Mouse (Mus musculus) limb, embryonic 14.5 days (tissue): ENCODE results near the gene Nrgn. TPM values are rescaled to one million over a fixed set of nuclear protein-coding genes. Genes with fewer than 3 reads are reported as not detected.

Source experiments
- ATAC-seq: fragments of 200-750 bp; cut with Nextera tagmentation; 2 replicates; pipeline ENCODE4 v1.8.0; 2017; ENCODE audit warnings: low read depth, moderate number of reproducible peaks, moderate TSS enrichment; ENCODE audit not compliant: low FRiP score
- DNase-seq: peaks from one replicate; pipeline ENCODE4 v3.0.0-alpha.2; 2015; ENCODE audit warnings: low spot score
- H3K27ac ChIP-seq: fragments of 300-500 bp; sonication (generic); replicated peaks from 2 replicates; pipeline ENCODE4 v1.5.1; 2014; ENCODE audit warnings: low read depth, mild to moderate bottlenecking, low read length, moderate library complexity, mixed read lengths
- H3K27me3 ChIP-seq: fragments of 300-500 bp; sonication (generic); 2 replicates; pipeline ENCODE4 v1.6.1; 2014; ENCODE audit warnings: low read length, mixed read lengths; ENCODE audit not compliant: control insufficient read depth, insufficient read depth
- H3K36me3 ChIP-seq: fragments of 300-500 bp; sonication (generic); 2 replicates; pipeline ENCODE4 v1.6.1; 2014; ENCODE audit warnings: mild to moderate bottlenecking, low read length, moderate library complexity, mixed read lengths; ENCODE audit not compliant: control insufficient read depth, insufficient read depth
- H3K4me1 ChIP-seq: fragments of 300-500 bp; sonication (generic); 2 replicates; pipeline ENCODE4 v1.6.1; 2014; ENCODE audit warnings: antibody characterized with exemption, low read length, mixed read lengths; ENCODE audit not compliant: control insufficient read depth, insufficient read depth
- H3K4me2 ChIP-seq: fragments of 300-500 bp; sonication (generic); replicated peaks from 2 replicates; pipeline ENCODE4 v1.6.1; 2014; ENCODE audit warnings: low read depth, mild to moderate bottlenecking, low read length, moderate library complexity; ENCODE audit not compliant: severe bottlenecking
- H3K4me3 ChIP-seq: fragments of 300-500 bp; sonication (generic); replicated peaks from 2 replicates; pipeline ENCODE4 v1.5.1; 2014; ENCODE audit warnings: low read length
- H3K9ac ChIP-seq: fragments of 300-500 bp; sonication (generic); 2 replicates; pipeline ENCODE4 v1.6.1; 2014; ENCODE audit warnings: mild to moderate bottlenecking, low read depth, low read length, moderate library complexity; ENCODE audit not compliant: severe bottlenecking
- H3K9me3 ChIP-seq: fragments of 300-500 bp; sonication (generic); 2 replicates; pipeline ENCODE4 v1.6.1; 2016; ENCODE audit warnings: low read length; ENCODE audit not compliant: control insufficient read depth
- POLR2A ChIP-seq: fragments of 200-500 bp; IDR thresholded peaks from 2 replicates; pipeline ENCODE4 v1.8.0; 2012; ENCODE audit warnings: inconsistent platforms, mild to moderate bottlenecking, moderate library complexity, borderline replicate concordance; ENCODE audit not compliant: insufficient read depth, insufficient read length; ENCODE audit errors: extremely low read depth
- WGBS: fragments of 180-500 bp; shearing (Covaris S2); extraction: QIAGEN DNeasy Blood & Tissue Kit; methylation state at CpG from one replicate; pipeline ENCODE4 v1.1.7; 2014; 5-methylcytosine and 5-hydroxymethylcytosine counted together
- polyA plus RNA-seq, 2 experiments: library from polyadenylated mRNA; depleted of rRNA in 1 of 2; stranded (reverse) in 1 of 2; unstranded in 1 of 2; fragments of >200 nt; fragmentation: Nextera tagmentation in 1 of 2; extraction: Ambion mirVana in 1 of 2; gene quantifications; 2 replicates each; pipeline versions ENCODE4 v1.2.1 to v1.2.3; 2012 to 2014

The Nrgn gene
- polyA plus RNA-seq (2012; rRNA removed): 17.7 and 26.1 TPM in 2 replicates
- polyA plus RNA-seq (2014; fragmentation: Nextera tagmentation; extraction: Ambion mirVana): 12.3 and 17.2 TPM in 2 replicates

GRCm38 (mm10) chr9:37552536-37553293, at the start of gene Nrgn:
Nrgn (minus strand) TSS chr9:37552904.
- Histone ChIP-seq H3K4me3 (peak within 1 kb of the TSS; percentile 40), H3K9me3 (no peaks in the 10 kb centered on the region), H3K27me3 (peaks cover 37% of the 10 kb centered on the region), H3K36me3 (no peaks in the 10 kb centered on the region), H3K27ac (no peak within 1 kb of the TSS), H3K4me1 (peaks cover 7% of the 10 kb centered on the region), H3K9ac (peak within 1 kb of the TSS; percentile 36; the same call in 1 of the 2 replicates), H3K4me2 (peak within 1 kb of the TSS; percentile 77)
- ATAC-seq (peak; percentile 97), DNase-seq (peak; percentile 84)
- TF ChIP-seq POLR2A: no peak
- WGBS: 4% methylated on average over 30 of the region's 31 CpGs

DNA sequence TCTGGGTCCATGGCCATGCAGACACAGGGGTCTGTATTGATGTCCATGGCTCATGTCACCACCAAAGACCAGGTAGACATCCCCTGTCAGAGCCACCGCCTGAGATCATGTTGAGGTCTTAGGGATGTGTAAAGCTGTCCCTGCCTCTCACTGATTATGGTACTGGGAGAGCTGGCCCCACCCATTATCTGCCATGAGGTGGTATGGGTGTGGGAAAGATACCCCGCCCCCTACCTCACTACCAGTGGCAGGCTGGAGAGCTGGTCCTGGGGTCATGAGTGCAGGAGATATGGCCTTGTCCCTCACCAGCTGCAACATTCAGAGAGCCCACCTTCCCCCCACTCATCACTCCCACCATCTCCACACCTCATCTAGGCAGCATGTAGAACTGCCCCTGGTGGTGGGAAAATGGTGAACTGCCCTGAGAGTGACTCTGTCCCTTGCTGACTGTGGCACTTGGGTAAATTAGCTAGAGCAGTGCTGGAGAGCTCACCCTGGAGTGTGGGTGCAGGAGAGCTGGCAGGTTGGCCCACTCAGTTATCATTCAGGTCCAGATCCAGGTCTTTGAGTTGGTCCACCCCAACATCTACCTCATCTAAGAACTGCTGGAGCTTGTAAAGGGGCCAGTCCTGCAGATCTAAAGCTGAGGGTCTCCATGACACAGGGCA, 48.0 kb upstream of the Nrgn start:
- no peak overlapping the region for H3K4me3 ChIP-seq
- H3K4me1 ChIP-seq: no peaks in the 10 kb centered on the region
- H3K4me2 ChIP-seq: no peak overlapping the region
- 85% methylated on average over 2 of the region's 2 CpGs for WGBS
- H3K27me3 ChIP-seq: no peaks in the 10 kb centered on the region
- H3K27ac ChIP-seq: no peak overlapping the region
- H3K36me3 ChIP-seq: no peaks in the 10 kb centered on the region
- DNase-seq: no peak
- no peak overlapping the region for H3K9ac ChIP-seq
- ATAC-seq: no peak
- no peaks in the 10 kb centered on the region for H3K9me3 ChIP-seq
- TF ChIP-seq POLR2A: no peak

GRCm38 (mm10) chr9:37598637-37599036, 45.9 kb upstream of the Nrgn start:
- Histone ChIP-seq H3K4me3 (no peak overlapping the region), H3K27me3 (no peaks in the 10 kb centered on the region), H3K9me3 (no peaks in the 10 kb centered on the region), H3K36me3 (no peaks in the 10 kb centered on the region), H3K9ac (no peak overlapping the region), H3K4me1 (no peaks in the 10 kb centered on the region), H3K27ac (no peak overlapping the region), H3K4me2 (no peak overlapping the region)
- WGBS: 77% methylated on average over 2 of the region's 2 CpGs
- ATAC-seq (no peak), DNase-seq (no peak)
- TF ChIP-seq POLR2A: no peak

DNA sequence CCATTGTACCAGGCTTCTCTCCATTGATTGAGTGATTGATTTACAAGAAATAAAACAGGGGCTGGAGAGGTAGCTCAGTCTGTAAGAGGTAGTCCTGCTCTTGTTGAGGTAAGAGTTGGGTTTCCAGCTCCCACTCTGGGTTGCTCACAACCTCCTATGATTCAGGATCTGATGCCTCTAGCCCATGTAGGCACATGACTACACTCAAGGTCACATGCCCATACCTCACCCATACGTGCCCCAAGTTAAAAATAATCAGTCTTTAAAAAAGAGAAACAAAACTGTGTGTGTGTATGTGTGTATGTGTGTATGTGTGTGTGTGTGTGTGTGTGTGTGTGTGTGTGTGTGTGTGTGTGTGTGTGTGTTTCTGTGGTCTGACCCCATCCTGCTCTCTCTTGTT, 42.9 kb upstream of the Nrgn start:
- Histone ChIP-seq H3K27ac (no peak overlapping the region), H3K4me3 (no peak overlapping the region), H3K4me2 (no peak overlapping the region), H3K9me3 (no peaks in the 10 kb centered on the region), H3K27me3 (no peaks in the 10 kb centered on the region), H3K4me1 (no peaks in the 10 kb centered on the region), H3K36me3 (no peaks in the 10 kb centered on the region), H3K9ac (no peak overlapping the region)
- no peak for ATAC-seq
- no peak for DNase-seq
- WGBS: 67% methylated on average over 1 of the region's 1 CpGs
- TF ChIP-seq POLR2A: no peak

DNA sequence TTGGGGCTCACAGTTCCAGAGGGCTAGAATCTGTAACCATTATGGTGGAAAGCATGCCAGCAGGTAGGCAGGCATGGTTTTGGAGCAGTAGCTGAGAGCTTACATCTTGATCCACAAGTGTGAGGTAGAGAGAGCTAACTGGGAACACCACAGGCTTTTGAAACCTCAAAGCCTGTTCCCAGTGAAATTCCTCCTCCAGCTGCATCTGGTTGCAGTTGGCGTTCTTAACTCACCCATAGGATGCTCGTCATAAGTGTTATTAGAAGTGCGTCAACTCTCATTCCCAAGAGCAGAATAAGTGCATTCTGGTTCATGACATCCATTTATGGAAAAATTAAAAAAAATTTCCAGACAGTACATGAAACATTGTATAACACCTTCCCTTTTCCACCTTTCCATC, 41.0 kb upstream of the Nrgn start:
- WGBS: 71% methylated on average over 3 of the region's 3 CpGs
- Histone ChIP-seq H3K36me3 (no peaks in the 10 kb centered on the region), H3K4me2 (no peak overlapping the region), H3K27me3 (no peaks in the 10 kb centered on the region), H3K4me1 (no peaks in the 10 kb centered on the region), H3K27ac (no peak overlapping the region), H3K9me3 (no peaks in the 10 kb centered on the region), H3K4me3 (no peak overlapping the region), H3K9ac (no peak overlapping the region)
- no peak for ATAC-seq
- DNase-seq: no peak
- TF ChIP-seq POLR2A: no peak
